Mouse (Mus musculus) CH12.LX (cell line): ENCODE results near the gene Lrp2bp. TPM values are rescaled to one million over a fixed set of nuclear protein-coding genes. Genes with fewer than 3 reads are reported as not detected.

Experiments
- DNase-seq: peaks from one replicate; pipeline ENCODE4 v3.0.0-alpha.2; 2013; ENCODE audit errors: extremely low read depth
- H3K27ac ChIP-seq: 2 replicates; pipeline ENCODE4 v1.5.1; 2012; ENCODE audit warnings: low read depth, mild to moderate bottlenecking, control low read depth, moderate library complexity; ENCODE audit not compliant: insufficient read depth
- H3K27me3 ChIP-seq: replicated peaks from 2 replicates; pipeline ENCODE3; 2012; ENCODE audit warnings: inconsistent platforms
- H3K36me3 ChIP-seq, 2 experiments: replicated peaks in 1 of 2; 2 replicates each; pipeline versions ENCODE3 to v1.6.1; 2012; ENCODE audit warnings: inconsistent platforms in 1 of 2, low read length in 1 of 2, mild to moderate bottlenecking in 1 of 2, mixed read lengths in 1 of 2, moderate library complexity in 1 of 2; ENCODE audit not compliant: control insufficient read depth in 1 of 2, insufficient read depth in 1 of 2
- H3K4me1 ChIP-seq, 2 experiments: 2 replicates each; pipeline ENCODE4 v1.6.1; 2012; ENCODE audit warnings: inconsistent platforms in 1 of 2, moderate library complexity in 1 of 2; ENCODE audit not compliant: insufficient read depth in 2 of 2, control insufficient read depth in 1 of 2
- H3K4me2 ChIP-seq: 2 replicates; pipeline ENCODE4 v1.6.1; 2012; ENCODE audit warnings: low read depth, mild to moderate bottlenecking, control low read depth; ENCODE audit not compliant: poor library complexity, insufficient read depth, severe bottlenecking
- H3K4me3 ChIP-seq, 3 experiments: fragments of 150-350 bp in 1 of 3; sonication (generic) in 1 of 3; replicated peaks in 1 of 3; 2 replicates each; pipeline versions ENCODE3 to v1.5.1; 2011 to 2012; ENCODE audit warnings: low read depth in 2 of 3, low read length in 2 of 3, mild to moderate bottlenecking in 2 of 3, moderate library complexity in 2 of 3, control low read depth in 1 of 3, improper control_type of control experiment in 1 of 3, inconsistent platforms in 1 of 3, mixed read lengths in 1 of 3; ENCODE audit not compliant: poor library complexity in 1 of 3
- H3K79me2 ChIP-seq: replicated peaks from 2 replicates; pipeline ENCODE4 v1.6.1; 2012; ENCODE audit warnings: mild to moderate bottlenecking, moderate library complexity; ENCODE audit not compliant: control insufficient read depth, poor library complexity, insufficient read depth, severe bottlenecking; ENCODE audit errors: extremely low read depth
- H3K9ac ChIP-seq: 2 replicates; pipeline ENCODE4 v1.6.1; 2012; ENCODE audit warnings: low read depth, mild to moderate bottlenecking, control low read depth, moderate library complexity; ENCODE audit not compliant: insufficient read depth
- H3K9me3 ChIP-seq: replicated peaks from 2 replicates; pipeline ENCODE3; 2012; ENCODE audit warnings: low read length, inconsistent platforms, mixed read lengths
- BHLHE40 ChIP-seq: IDR thresholded peaks from 2 replicates; pipeline ENCODE4 v1.6.1; 2011; ENCODE audit warnings: mild to moderate bottlenecking, low read depth, low read length, improper control_type of control experiment
- CHD1 ChIP-seq: IDR thresholded peaks from 2 replicates; pipeline ENCODE4 v1.6.1; 2012; ENCODE audit warnings: low read depth, low read length, improper control_type of control experiment, inconsistent platforms
- CHD2 ChIP-seq: IDR thresholded peaks from 2 replicates; pipeline ENCODE4 v1.6.1; 2011; ENCODE audit warnings: low read length, improper control_type of control experiment
- CTCF ChIP-seq, 2 experiments: IDR thresholded peaks in 1 of 2; conservative IDR thresholded peaks in 1 of 2; 2 replicates each; pipeline ENCODE4 v1.5.1; 2011 to 2012; ENCODE audit warnings: low read depth in 2 of 2, low read length in 2 of 2, improper control_type of control experiment in 1 of 2, inconsistent platforms in 1 of 2, mild to moderate bottlenecking in 1 of 2, moderate library complexity in 1 of 2
- E2F4 ChIP-seq: IDR thresholded peaks from 2 replicates; pipeline ENCODE4 v1.6.1; 2011; ENCODE audit warnings: low read depth, low read length, improper control_type of control experiment; ENCODE audit not compliant: insufficient replicate concordance
- ELF1 ChIP-seq: IDR thresholded peaks from 2 replicates; pipeline ENCODE4 v1.6.1; 2014; ENCODE audit warnings: low read depth, mild to moderate bottlenecking, inconsistent platforms, low read length, improper control_type of control experiment
- EP300 ChIP-seq: IDR thresholded peaks from 2 replicates; pipeline ENCODE4 v1.6.1; 2011; ENCODE audit warnings: low read length, improper control_type of control experiment
- IRF4 ChIP-seq: IDR thresholded peaks from 2 replicates; pipeline ENCODE4 v1.6.1; 2014; ENCODE audit warnings: low read depth, mild to moderate bottlenecking, inconsistent platforms, low read length, improper control_type of control experiment
- KAT2A ChIP-seq: IDR thresholded peaks from 2 replicates; pipeline ENCODE4 v1.6.1; 2012; ENCODE audit warnings: low read length, improper control_type of control experiment, inconsistent platforms; ENCODE audit not compliant: insufficient replicate concordance
- MAFK ChIP-seq: IDR thresholded peaks from 2 replicates; pipeline ENCODE4 v1.6.1; 2011; ENCODE audit warnings: low read length, improper control_type of control experiment; ENCODE audit not compliant: insufficient replicate concordance
- MEF2A ChIP-seq: IDR thresholded peaks from 2 replicates; pipeline ENCODE4 v1.6.1; 2014; ENCODE audit warnings: low read depth, mild to moderate bottlenecking, inconsistent platforms, low read length, improper control_type of control experiment, borderline replicate concordance
- MYC ChIP-seq: IDR thresholded peaks from 2 replicates; pipeline ENCODE4 v1.6.1; 2011; ENCODE audit warnings: low read depth, mild to moderate bottlenecking, improper control_type of control experiment, low read length
- NELFE ChIP-seq: IDR thresholded peaks from 2 replicates; pipeline ENCODE4 v1.6.1; 2011; ENCODE audit warnings: low read depth, low read length, improper control_type of control experiment
- NRF1 ChIP-seq: IDR thresholded peaks from 2 replicates; pipeline ENCODE4 v1.6.1; 2014; ENCODE audit warnings: low read depth, mild to moderate bottlenecking, inconsistent platforms, low read length, improper control_type of control experiment, moderate library complexity
- PAX5 ChIP-seq: IDR thresholded peaks from 2 replicates; pipeline ENCODE4 v1.6.1; 2012; ENCODE audit warnings: low read length, inconsistent platforms, mixed read lengths
- POLR2A ChIP-seq: IDR thresholded peaks from 2 replicates; pipeline ENCODE4 v1.6.1; 2011; ENCODE audit warnings: low read depth, mild to moderate bottlenecking, improper control_type of control experiment, low read length
- POLR2AphosphoS2 ChIP-seq: IDR thresholded peaks from 2 replicates; pipeline ENCODE4 v1.6.1; 2011; ENCODE audit warnings: low read depth, low read length, improper control_type of control experiment
- RAD21 ChIP-seq: IDR thresholded peaks from 2 replicates; pipeline ENCODE4 v1.6.1; 2011; ENCODE audit warnings: low read depth, mild to moderate bottlenecking, low read length, improper control_type of control experiment, moderate library complexity
- SMC3 ChIP-seq: IDR thresholded peaks from 2 replicates; pipeline ENCODE4 v1.6.1; 2011; ENCODE audit warnings: low read depth, low read length, improper control_type of control experiment
- TBP ChIP-seq: conservative IDR thresholded peaks from 2 replicates; pipeline ENCODE4 v1.6.1; 2011; ENCODE audit warnings: low read depth, low read length, improper control_type of control experiment
- TCF12 ChIP-seq: IDR thresholded peaks from 2 replicates; pipeline ENCODE4 v1.6.1; 2014; ENCODE audit warnings: low read depth, mild to moderate bottlenecking, inconsistent platforms, low read length, improper control_type of control experiment
- UBTF ChIP-seq: IDR thresholded peaks from 2 replicates; pipeline ENCODE4 v1.6.1; 2012; ENCODE audit warnings: low read depth, mild to moderate bottlenecking, inconsistent platforms, low read length, improper control_type of control experiment, moderate library complexity
- ZKSCAN1 ChIP-seq: IDR thresholded peaks from 2 replicates; pipeline ENCODE4 v1.6.1; 2012; ENCODE audit warnings: low read depth, inconsistent platforms, low read length, improper control_type of control experiment, borderline replicate concordance
- ZNF384 ChIP-seq: IDR thresholded peaks from 2 replicates; pipeline ENCODE4 v1.6.1; 2012; ENCODE audit warnings: low read depth, low read length, improper control_type of control experiment, inconsistent platforms
- dilution Hi-C: fragments of 300-500 bp; cut with MboI; formaldehyde crosslinking; loops from 2 replicates; pipeline ENCODE4 v1.14.3; 2020; ENCODE audit warnings: low sequenced_read_pairs; ENCODE audit not compliant: extremely low pct_unique_long_range_greater_than_20kb, extremely low pct_ligation_motif_present
- in situ Hi-C: fragments of 300-500 bp; cut with MboI; formaldehyde crosslinking; loops from 3 replicates; pipeline ENCODE4 v1.14.3; 2019; ENCODE audit warnings: low sequenced_read_pairs, low pct_ligation_motif_present, low pct_unique_long_range_greater_than_20kb, mixed read lengths
- polyA plus RNA-seq: library from polyadenylated mRNA; unstranded; fragments of >175 nt; gene quantifications from 2 replicates; pipeline ENCODE4 v1.2.1, GENCODE M21; 2012; ENCODE audit warnings: low read depth; ENCODE audit not compliant: insufficient read length
- total RNA-seq, 2 experiments: library from RNA; depleted of rRNA; stranded (reverse); fragments of 300-350 nt in 1 of 2; fragments of >200 nt in 1 of 2; gene quantifications; 2 replicates each; pipeline ENCODE4 v1.2.3; 2012 to 2014

Lrp2bp gene
- total and polyA plus RNA-seq, 3 experiments, result 0.43 TPM; not detected in 2

DNA sequence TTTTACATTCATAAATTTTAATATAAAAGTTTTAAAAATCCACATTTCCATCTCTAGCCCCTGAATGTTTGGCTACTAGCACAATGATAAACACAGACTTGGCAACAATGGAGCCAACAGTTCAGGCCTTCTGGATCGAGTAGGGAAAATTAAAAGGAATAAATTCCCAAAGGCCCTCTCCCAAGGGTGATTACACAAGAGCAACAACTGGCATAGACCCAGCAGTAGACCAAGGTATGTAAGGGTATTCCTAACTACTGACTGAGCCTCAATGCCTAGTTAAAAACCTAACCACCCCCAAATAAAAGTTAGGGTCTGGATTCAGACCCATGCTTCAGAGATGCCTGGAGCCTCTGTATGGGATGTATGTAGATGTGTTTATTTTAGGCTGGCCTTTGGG is 40.6 kb downstream of the Lrp2bp start:
- dilution Hi-C loops, result no loop called here
- Histone ChIP-seq H3K9me3 (no peaks in the 10 kb centered on the region), H3K27me3 (no peaks in the 10 kb centered on the region), H3K4me3 (no peak overlapping the region), H3K36me3 (peaks cover 16 to 41% of the 10 kb centered on the region in 2 experiments), H3K79me2 (no peaks in the 10 kb centered on the region), H3K27ac (no peak overlapping the region), H3K4me2 (no peak overlapping the region), H3K4me1 (peaks cover 6 to 19% of the 10 kb centered on the region in 2 experiments), H3K9ac (no peak overlapping the region)
- DNase-seq, result no peak
- no peak for TF ChIP-seq CTCF (conservative IDR thresholded peaks at IDR 0.05 in 1 of 2, IDR thresholded peaks at IDR 0.05 in 1 of 2; ENCODE audit: low read depth in 2 of 2, low read length in 2 of 2)
- no peak for TF ChIP-seq IRF4
- no peak for TF ChIP-seq MEF2A
- no peak for TF ChIP-seq RAD21
- no peak for TF ChIP-seq NRF1
- TF ChIP-seq PAX5, result no peak
- no peak for TF ChIP-seq TCF12
- TF ChIP-seq UBTF, result no peak
- TF ChIP-seq TBP, result no peak
- no peak for TF ChIP-seq CHD1
- no peak for TF ChIP-seq ELF1
- no peak for TF ChIP-seq ZKSCAN1
- no peak for TF ChIP-seq NELFE
- in situ Hi-C loops, result no loop called here

DNA sequence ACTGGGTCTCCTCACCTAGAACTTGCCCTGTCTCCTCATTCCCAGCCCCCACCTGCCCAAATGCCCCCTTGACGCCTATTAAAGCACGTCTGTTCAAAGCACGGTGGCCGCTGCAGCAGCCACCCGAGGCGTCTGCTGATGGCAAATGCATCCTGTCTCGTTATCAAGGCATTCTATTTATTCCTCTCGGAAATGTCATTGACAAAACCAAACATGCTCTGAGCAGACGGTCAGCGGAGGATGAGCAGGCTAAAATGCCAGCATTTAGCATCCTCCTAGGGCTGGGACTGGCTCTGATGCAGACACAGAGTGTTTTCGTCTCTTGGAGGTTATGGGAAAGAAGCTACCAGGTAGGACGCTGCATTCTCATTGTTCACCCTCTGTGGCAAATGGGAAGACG is 41.2 kb downstream of the Lrp2bp start:
- dilution Hi-C loops (no loop called here), in situ Hi-C loops (no loop called here)
- peaks cover 16 to 42% of the 10 kb centered on the region in 2 experiments for H3K36me3 ChIP-seq

More for the DNA sequence above, 41.2 kb downstream of the Lrp2bp start:
- H3K27me3 ChIP-seq, result no peaks in the 10 kb centered on the region
- H3K27ac ChIP-seq, result no peak overlapping the region
- no peak overlapping the region for H3K9ac ChIP-seq
- H3K79me2 ChIP-seq, result no peaks in the 10 kb centered on the region
- no peak overlapping the region for H3K4me3 ChIP-seq
- H3K9me3 ChIP-seq, result no peaks in the 10 kb centered on the region
- peaks cover 6 to 19% of the 10 kb centered on the region in 2 experiments for H3K4me1 ChIP-seq
- no peak for DNase-seq
- TF ChIP-seq CTCF (conservative IDR thresholded peaks at IDR 0.05 in 1 of 2, IDR thresholded peaks at IDR 0.05 in 1 of 2; ENCODE audit: low read depth in 2 of 2, low read length in 2 of 2) (no peak), POLR2AphosphoS2 (no peak), MAFK (no peak), NELFE (no peak), KAT2A (no peak), MEF2A (no peak), ZNF384 (no peak), CHD2 (no peak), POLR2A (no peak), E2F4 (no peak), EP300 (no peak), UBTF (no peak), TBP (no peak), IRF4 (no peak), MYC (no peak), SMC3 (no peak), BHLHE40 (no peak)
- H3K4me2 ChIP-seq, result no peak overlapping the region
